Mouse (Mus musculus) MEL (cell line): ENCODE measurements around the gene Oas2. TPM values are rescaled to one million over a fixed set of nuclear protein-coding genes. Genes with fewer than 3 reads are reported as not detected.

Source experiments
- DNase-seq: peaks from one replicate; pipeline ENCODE4 v3.0.0; 2011; ENCODE audit warnings: low read depth, low spot score
- H3K27ac ChIP-seq: 2 replicates; pipeline ENCODE4 v1.5.1; 2012; ENCODE audit warnings: low read depth, mild to moderate bottlenecking, control low read depth, low read length, moderate library complexity; ENCODE audit not compliant: control insufficient read depth
- H3K27me3 ChIP-seq, 2 experiments: fragments of 150-350 bp in 1 of 2; sonication (generic) in 1 of 2; 2 replicates each; pipeline ENCODE4 v1.6.1; 2012; ENCODE audit warnings: low read length in 2 of 2, mild to moderate bottlenecking in 2 of 2, improper control_type of control experiment in 1 of 2, moderate library complexity in 1 of 2; ENCODE audit not compliant: insufficient read depth in 2 of 2, control insufficient read depth in 1 of 2
- H3K36me3 ChIP-seq, 2 experiments: 2 replicates each; pipeline ENCODE4 v1.6.1; 2012 to 2014; ENCODE audit warnings: low read length in 2 of 2, improper control_type of control experiment in 1 of 2, inconsistent platforms in 1 of 2, mild to moderate bottlenecking in 1 of 2; ENCODE audit not compliant: insufficient read depth in 2 of 2, control insufficient read depth in 1 of 2
- H3K4me1 ChIP-seq, 2 experiments: fragments of 150-350 bp in 1 of 2; sonication (generic) in 1 of 2; 2 replicates each; pipeline ENCODE4 v1.6.1; 2012; ENCODE audit warnings: low read length in 2 of 2, improper control_type of control experiment in 1 of 2, mild to moderate bottlenecking in 1 of 2; ENCODE audit not compliant: insufficient read depth in 2 of 2, control insufficient read depth in 1 of 2
- H3K4me3 ChIP-seq, 2 experiments: fragments of 150-350 bp in 1 of 2; sonication (generic) in 1 of 2; 2 replicates each; pipeline ENCODE4 v1.5.1; 2012; ENCODE audit warnings: low read depth in 2 of 2, low read length in 2 of 2, mild to moderate bottlenecking in 2 of 2, moderate library complexity in 2 of 2, control low read depth in 1 of 2, improper control_type of control experiment in 1 of 2; ENCODE audit not compliant: control insufficient read depth in 1 of 2, insufficient read depth in 1 of 2
- H3K79me2 ChIP-seq: 2 replicates; pipeline ENCODE4 v1.6.1; 2012; ENCODE audit warnings: mild to moderate bottlenecking, low read length, moderate library complexity; ENCODE audit not compliant: control insufficient read depth, poor library complexity, insufficient read depth
- H3K9ac ChIP-seq: 2 replicates; pipeline ENCODE4 v1.6.1; 2012; ENCODE audit warnings: low read depth, mild to moderate bottlenecking, control low read depth, low read length, moderate library complexity; ENCODE audit not compliant: control insufficient read depth, poor library complexity, severe bottlenecking
- H3K9me3 ChIP-seq: fragments of 150-350 bp; sonication (generic); replicated peaks from 2 replicates; pipeline ENCODE4 v1.6.1; 2012; ENCODE audit warnings: mild to moderate bottlenecking, low read length, improper control_type of control experiment, moderate library complexity; ENCODE audit not compliant: insufficient read depth
- CHD1 ChIP-seq: IDR thresholded peaks from 2 replicates; pipeline ENCODE4 v1.6.1; 2012; ENCODE audit warnings: low read depth, mild to moderate bottlenecking, inconsistent platforms, low read length, improper control_type of control experiment
- E2F4 ChIP-seq: IDR thresholded peaks from 2 replicates; pipeline ENCODE4 v1.6.1; 2011; ENCODE audit warnings: low read depth, low read length, improper control_type of control experiment, borderline replicate concordance
- ELF1 ChIP-seq: IDR thresholded peaks from 2 replicates; pipeline ENCODE4 v1.6.1; 2014; ENCODE audit warnings: low read depth, mild to moderate bottlenecking, inconsistent platforms, low read length, improper control_type of control experiment, moderate library complexity
- EP300 ChIP-seq, 2 experiments: IDR thresholded peaks; 2 replicates each; pipeline ENCODE4 v1.6.1; 2011; ENCODE audit warnings: improper control_type of control experiment in 2 of 2, low read length in 2 of 2, low read depth in 1 of 2, mild to moderate bottlenecking in 1 of 2
- ETS1 ChIP-seq: IDR thresholded peaks from 2 replicates; pipeline ENCODE4 v1.6.1; 2012; ENCODE audit warnings: low read depth, mild to moderate bottlenecking, inconsistent platforms, low read length, improper control_type of control experiment, moderate library complexity
- GABPA ChIP-seq: IDR thresholded peaks from 2 replicates; pipeline ENCODE4 v1.6.1; 2012; ENCODE audit warnings: low read depth, mild to moderate bottlenecking, inconsistent platforms, low read length, improper control_type of control experiment, moderate library complexity
- GATA1 ChIP-seq: IDR thresholded peaks from 2 replicates; pipeline ENCODE4 v1.6.1; 2011; ENCODE audit warnings: low read depth, low read length, improper control_type of control experiment
- KAT2A ChIP-seq: conservative IDR thresholded peaks from 2 replicates; pipeline ENCODE4 v1.6.1; 2012; ENCODE audit warnings: low read depth, low read length, improper control_type of control experiment, inconsistent platforms
- MEF2A ChIP-seq: IDR thresholded peaks from 2 replicates; pipeline ENCODE4 v1.6.1; 2014; ENCODE audit warnings: low read depth, mild to moderate bottlenecking, inconsistent platforms, low read length, improper control_type of control experiment; ENCODE audit not compliant: poor library complexity, insufficient replicate concordance, severe bottlenecking; ENCODE audit errors: extremely low read depth
- MXI1 ChIP-seq: IDR thresholded peaks from 2 replicates; pipeline ENCODE4 v1.6.1; 2011; ENCODE audit warnings: mild to moderate bottlenecking, low read depth, low read length, improper control_type of control experiment
- MYB ChIP-seq: IDR thresholded peaks from 2 replicates; pipeline ENCODE4 v1.6.1; 2011; ENCODE audit warnings: mild to moderate bottlenecking, low read depth, low read length, improper control_type of control experiment
- MYC ChIP-seq: IDR thresholded peaks from 2 replicates; pipeline ENCODE4 v1.6.1; 2011; ENCODE audit warnings: low read depth, mild to moderate bottlenecking, low read length, improper control_type of control experiment, moderate library complexity
- NELFE ChIP-seq: IDR thresholded peaks from 2 replicates; pipeline ENCODE4 v1.6.1; 2011; ENCODE audit warnings: low read depth, low read length, improper control_type of control experiment
- POLR2A ChIP-seq, 2 experiments: IDR thresholded peaks; 2 replicates each; pipeline ENCODE4 v1.6.1; 2011 to 2012; ENCODE audit warnings: low read length in 2 of 2, mild to moderate bottlenecking in 2 of 2, control low read depth in 1 of 2, improper control_type of control experiment in 1 of 2, low read depth in 1 of 2, moderate library complexity in 1 of 2; ENCODE audit not compliant: control insufficient read depth in 1 of 2, insufficient read depth in 1 of 2, poor library complexity in 1 of 2
- RCOR1 ChIP-seq: IDR thresholded peaks from 2 replicates; pipeline ENCODE4 v1.6.1; 2012; ENCODE audit warnings: low read depth, mild to moderate bottlenecking, inconsistent platforms, low read length, improper control_type of control experiment
- SIN3A ChIP-seq: IDR thresholded peaks from 2 replicates; pipeline ENCODE4 v1.6.1; 2012; ENCODE audit warnings: low read length, improper control_type of control experiment, inconsistent platforms
- SMC3 ChIP-seq: IDR thresholded peaks from 2 replicates; pipeline ENCODE4 v1.6.1; 2011; ENCODE audit warnings: low read depth, low read length, improper control_type of control experiment
- TAL1 ChIP-seq: IDR thresholded peaks from 2 replicates; pipeline ENCODE4 v1.6.1; 2012; ENCODE audit warnings: mild to moderate bottlenecking, inconsistent platforms, low read length, moderate library complexity, mixed read lengths
- TBP ChIP-seq: IDR thresholded peaks from 2 replicates; pipeline ENCODE4 v1.8.0; 2011; ENCODE audit warnings: low read depth, low read length, improper control_type of control experiment
- TCF12 ChIP-seq: IDR thresholded peaks from 2 replicates; pipeline ENCODE4 v1.6.1; 2014; ENCODE audit warnings: low read depth, mild to moderate bottlenecking, inconsistent platforms, low read length, improper control_type of control experiment, moderate library complexity
- UBTF ChIP-seq: IDR thresholded peaks from 2 replicates; pipeline ENCODE4 v1.6.1; 2012; ENCODE audit warnings: low read depth, mild to moderate bottlenecking, inconsistent platforms, low read length, improper control_type of control experiment, moderate library complexity, borderline replicate concordance; ENCODE audit not compliant: insufficient read depth
- USF2 ChIP-seq, 2 experiments: IDR thresholded peaks; 2 replicates each; pipeline ENCODE4 v1.6.1; 2011 to 2012; ENCODE audit warnings: improper control_type of control experiment in 2 of 2, low read length in 2 of 2, borderline replicate concordance in 1 of 2, inconsistent platforms in 1 of 2, low read depth in 1 of 2, mild to moderate bottlenecking in 1 of 2; ENCODE audit not compliant: insufficient read depth in 1 of 2
- ZC3H11A ChIP-seq: IDR thresholded peaks from 2 replicates; pipeline ENCODE4 v1.6.1; 2012; ENCODE audit warnings: low read depth, mild to moderate bottlenecking, inconsistent platforms, low read length, improper control_type of control experiment
- ZKSCAN1 ChIP-seq: IDR thresholded peaks from 2 replicates; pipeline ENCODE4 v1.6.1; 2012; ENCODE audit warnings: low read depth, mild to moderate bottlenecking, inconsistent platforms, low read length, improper control_type of control experiment, moderate library complexity
- ZNF384 ChIP-seq: IDR thresholded peaks from 2 replicates; pipeline ENCODE4 v1.6.1; 2012; ENCODE audit warnings: low read depth, mild to moderate bottlenecking, inconsistent platforms, low read length, improper control_type of control experiment
- polyA plus RNA-seq, 2 experiments: library from polyadenylated mRNA; stranded (reverse) in 1 of 2; unstranded in 1 of 2; fragments of >175 nt in 1 of 2; fragments of >200 nt in 1 of 2; gene quantifications; 2 replicates each; pipeline versions ENCODE4 v1.2.1 to v1.2.4; 2012; ENCODE audit warnings: low replicate concordance in 2 of 2, low read depth in 1 of 2; ENCODE audit not compliant: insufficient read length in 2 of 2, insufficient read depth in 1 of 2, missing spikeins in 1 of 2
- total RNA-seq: library from RNA; depleted of rRNA; stranded (reverse); fragments of 300-350 nt; gene quantifications from 2 replicates; pipeline ENCODE4 v1.2.3, GENCODE M21; 2012

The Oas2 gene
- total and polyA plus RNA-seq, 3 experiments: 0.96 to 5.2 TPM; not detected in 1

DNA sequence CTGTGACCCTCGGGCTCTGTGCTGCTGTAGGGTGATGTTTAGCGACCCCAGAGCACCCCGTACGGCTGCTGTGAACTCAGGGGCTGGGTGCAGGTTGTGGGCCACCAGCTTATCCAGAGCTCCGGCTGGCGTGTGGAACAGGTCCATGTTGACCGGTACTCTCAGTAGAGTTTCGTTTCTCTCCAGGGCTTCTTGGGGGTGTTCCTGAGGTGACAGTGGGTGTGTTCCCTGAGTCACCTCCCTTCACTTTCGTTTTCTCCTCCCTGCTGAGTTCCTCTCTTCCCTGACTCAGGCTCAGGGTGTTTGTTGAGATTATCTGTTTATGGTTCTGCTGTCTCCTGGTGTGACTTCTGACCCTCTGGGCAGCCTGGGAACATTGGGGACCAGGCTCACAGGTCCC, 27.8 kb upstream of the Oas2 start, which contains the start of gene Oas3:
Gene Oas3, minus strand, starts transcription at position 184 of the 400 bp plus-strand sequence.
- peak within 1 kb of the TSS; percentile 54 for H3K27ac ChIP-seq
- H3K79me2 ChIP-seq: no peaks in the 10 kb centered on the region
- H3K36me3 ChIP-seq: peaks cover 0 to 11% of the 10 kb centered on the region in 2 experiments; a peak in 2 of 4 replicates
- H3K4me3 ChIP-seq: peak within 1 kb of the TSS; percentile 75 to 99
- peaks cover 15 to 48% of the 10 kb centered on the region in 2 experiments for H3K4me1 ChIP-seq
- DNase-seq: peak; percentile 75
- H3K9ac ChIP-seq: peak within 1 kb of the TSS; percentile 58
- no peaks in the 10 kb centered on the region for H3K27me3 ChIP-seq
- TF ChIP-seq RCOR1 (no peak), ELF1 (no peak), SMC3 (no peak), EP300 (IDR thresholded peaks at IDR 0.05; ENCODE audit: low read depth in 1 of 2, low read length in 2 of 2) (peak in 1 of 2 experiments; percentile 10; a peak in 1 of 4 replicates), USF2 (IDR thresholded peaks at IDR 0.05; ENCODE audit: borderline replicate concordance in 1 of 2, insufficient read depth in 1 of 2, low read depth in 1 of 2, low read length in 2 of 2) (no peak), MEF2A (no peak), MYB (no peak), ZNF384 (no peak), KAT2A (no peak), NELFE (no peak), UBTF (no peak), SIN3A (0 out of 2 replicates have a peak, but pooled peaks have one; percentile 49), E2F4 (no peak), GABPA (no peak), ETS1 (peak; percentile 86), MYC (no peak), GATA1 (no peak), ZC3H11A (no peak), TCF12 (no peak), TBP (0 out of 2 replicates have a peak, but pooled peaks have one; percentile 44), POLR2A (IDR thresholded peaks at IDR 0.05; ENCODE audit: control insufficient read depth in 1 of 2, insufficient read depth in 1 of 2, low read depth in 1 of 2, low read length in 2 of 2, poor library complexity in 1 of 2) (no peak), CHD1 (no peak), MXI1 (peak; percentile 83), TAL1 (0 out of 2 replicates have a peak, but pooled peaks have one; percentile 17), ZKSCAN1 (no peak)
- TF ChIP-seq, all 39 proteins: peak for 6
- H3K9me3 ChIP-seq: no peaks in the 10 kb centered on the region
